ENCODE assay signal across 7 mouse cellular contexts in genomic region chr2:154454605-154455004, GRCm38 (mm10). TPM values are rescaled to one million over a fixed set of nuclear protein-coding genes. Genes with fewer than 3 reads are reported as not detected.
DNase-seq lines count a peak whose midpoint lies in the region; ATAC-seq lines count a peak whose summit lies in the region.

No protein-coding gene starts in this region.

- H3K9me3 ChIP-seq in embryonic facial prominence, embryonic 13.5 days, result no peaks in the 10 kb centered on the region
- H3K9me3 ChIP-seq in stomach, embryonic 15.5 days, result no peaks in the 10 kb centered on the region

- no peaks in the 10 kb centered on the region for H3K27me3 ChIP-seq in embryonic facial prominence, embryonic 13.5 days
- H3K27me3 ChIP-seq in stomach, embryonic 15.5 days (replicated peaks), result no peaks in the 10 kb centered on the region

- WGBS in embryonic facial prominence, embryonic 13.5 days, result 31% methylated on average over 3 of the region's 3 CpGs
- 64% methylated on average over 3 of the region's 3 CpGs for WGBS in stomach, embryonic 15.5 days

- intact Hi-C loops in left cerebral cortex, postnatal 4 days (cut with DNase I), result no loop called here
- intact Hi-C loops in left cerebral cortex, postnatal 36 days (cut with DNase I), result no loop called here

- H3K36me3 ChIP-seq in embryonic facial prominence, embryonic 13.5 days, result peaks cover 7% of the 10 kb centered on the region
- H3K36me3 ChIP-seq in stomach, embryonic 15.5 days, result no peaks in the 10 kb centered on the region; the same call in 1 of the 2 replicates

- H3K27ac ChIP-seq in embryonic facial prominence, embryonic 13.5 days, result peak overlapping the region; percentile 70
- peak overlapping the region; percentile 26; the same call in 1 of the 2 replicates for H3K27ac ChIP-seq in stomach, embryonic 15.5 days

- no peak overlapping the region for H3K9ac ChIP-seq in embryonic facial prominence, embryonic 13.5 days
- H3K9ac ChIP-seq in stomach, embryonic 15.5 days, result no peak overlapping the region

- peak; percentile 67; the same call in 1 of the 2 replicates for ATAC-seq in embryonic facial prominence, embryonic 13.5 days (ENCODE audit: insufficient number of reproducible peaks, insufficient read depth, low FRiP score, low TSS enrichment, low read depth)
- ATAC-seq in stomach, embryonic 15.5 days (ENCODE audit: insufficient read depth, low FRiP score, low read depth), result no peak
- no peak for ATAC-seq in CD4-positive, CD25-positive, alpha-beta regulatory T cell, adult 4 months

- DNase-seq in left cerebral cortex, postnatal 4 days, result peak; percentile 24
- DNase-seq in left cerebral cortex, postnatal 36 days (ENCODE audit: low spot score in 2 of 2), result no peak
- peak; percentile 40 for DNase-seq in kidney, postnatal 14 days
- DNase-seq in left cerebral cortex, adult 18-20 months (ENCODE audit: low spot score in 2 of 2), result no peak

- H3K4me1 ChIP-seq in embryonic facial prominence, embryonic 13.5 days, result peaks cover 33% of the 10 kb centered on the region
- peaks cover 14% of the 10 kb centered on the region; the same call in 1 of the 2 replicates for H3K4me1 ChIP-seq in stomach, embryonic 15.5 days

- H3K4me3 ChIP-seq in embryonic facial prominence, embryonic 13.5 days, result no peak overlapping the region
- no peak overlapping the region for H3K4me3 ChIP-seq in stomach, embryonic 15.5 days (replicated peaks)

- no peak overlapping the region for H3K4me2 ChIP-seq in embryonic facial prominence, embryonic 13.5 days
- H3K4me2 ChIP-seq in stomach, embryonic 15.5 days, result no peak overlapping the region

RNA-seq across cellular contexts. Expression of gene Cbfa2t2, which starts 18.3 kb away (rescaled TPM):
- 10 to 100 TPM; 48.3 to 55.2 TPM for total RNA-seq in left cerebral cortex, postnatal 4 days (2021)
- total RNA-seq in left cerebral cortex, postnatal 36 days (2021), result 10 to 100 TPM; 48.1 to 64.3 TPM
- polyA plus RNA-seq in embryonic facial prominence, embryonic 13.5 days (2015; fragmentation: Nextera tagmentation; extraction: Ambion mirVana), result 54.0 and 54.1 TPM in 2 replicates
- 32.1 and 34.7 TPM in 2 replicates for polyA plus RNA-seq in stomach, embryonic 15.5 days (2015; fragmentation: Nextera tagmentation; extraction: Ambion mirVana)
- polyA plus RNA-seq in CD4-positive, CD25-positive, alpha-beta regulatory T cell, adult 4 months (2017; shearing (Covaris generic)), result 10 to 100 TPM; 22.9 to 33.0 TPM
- total RNA-seq in left cerebral cortex, adult 18-20 months (2021), result 10 to 100 TPM; 46.1 to 57.0 TPM

RNA-seq across cellular contexts. Expression of gene Snta1, which starts 46.7 kb away (rescaled TPM):
- total RNA-seq in left cerebral cortex, postnatal 4 days (2021), result 10 to 100 TPM; 21.7 to 22.2 TPM
- total RNA-seq in left cerebral cortex, postnatal 36 days (2021), result 10 to 100 TPM; 35.5 to 36.3 TPM
- polyA plus RNA-seq in embryonic facial prominence, embryonic 13.5 days (2015; fragmentation: Nextera tagmentation; extraction: Ambion mirVana), result 8.8 and 8.9 TPM in 2 replicates
- 7.3 and 7.5 TPM in 2 replicates for polyA plus RNA-seq in stomach, embryonic 15.5 days (2015; fragmentation: Nextera tagmentation; extraction: Ambion mirVana)
- polyA plus RNA-seq in CD4-positive, CD25-positive, alpha-beta regulatory T cell, adult 4 months (2017; shearing (Covaris generic)), result not detected
- total RNA-seq in left cerebral cortex, adult 18-20 months (2021), result 10 to 100 TPM; 34.4 to 36.6 TPM

Comparison
In these comparisons a context has a peak if more than half of its experiments do, and no peak if none do; other contexts are left out.
1. DNase-seq: peak in left cerebral cortex, postnatal 4 days (single experiment) and kidney, postnatal 14 days (single experiment); none in left cerebral cortex, postnatal 36 days (0 of 2) and left cerebral cortex, adult 18-20 months (0 of 2).